Mouse (Mus musculus) CH12.LX (cell line): ENCODE measurements around the gene Prpf3. TPM values are rescaled to one million over a fixed set of nuclear protein-coding genes. Genes with fewer than 3 reads are reported as not detected.

ENCODE experiments used
- DNase-seq: peaks from one replicate; pipeline ENCODE4 v3.0.0-alpha.2; 2013; ENCODE audit errors: extremely low read depth
- H3K27ac ChIP-seq: 2 replicates; pipeline ENCODE4 v1.5.1; 2012; ENCODE audit warnings: low read depth, mild to moderate bottlenecking, control low read depth, moderate library complexity; ENCODE audit not compliant: insufficient read depth
- H3K27me3 ChIP-seq: replicated peaks from 2 replicates; pipeline ENCODE3; 2012; ENCODE audit warnings: inconsistent platforms
- H3K36me3 ChIP-seq, 2 experiments: replicated peaks in 1 of 2; 2 replicates each; pipeline versions ENCODE3 to v1.6.1; 2012; ENCODE audit warnings: inconsistent platforms in 1 of 2, low read length in 1 of 2, mild to moderate bottlenecking in 1 of 2, mixed read lengths in 1 of 2, moderate library complexity in 1 of 2; ENCODE audit not compliant: control insufficient read depth in 1 of 2, insufficient read depth in 1 of 2
- H3K4me1 ChIP-seq, 2 experiments: 2 replicates each; pipeline ENCODE4 v1.6.1; 2012; ENCODE audit warnings: inconsistent platforms in 1 of 2, moderate library complexity in 1 of 2; ENCODE audit not compliant: insufficient read depth in 2 of 2, control insufficient read depth in 1 of 2
- H3K4me2 ChIP-seq: 2 replicates; pipeline ENCODE4 v1.6.1; 2012; ENCODE audit warnings: low read depth, mild to moderate bottlenecking, control low read depth; ENCODE audit not compliant: poor library complexity, insufficient read depth, severe bottlenecking
- H3K4me3 ChIP-seq, 3 experiments: fragments of 150-350 bp in 1 of 3; sonication (generic) in 1 of 3; replicated peaks in 1 of 3; 2 replicates each; pipeline versions ENCODE3 to v1.5.1; 2011 to 2012; ENCODE audit warnings: low read depth in 2 of 3, low read length in 2 of 3, mild to moderate bottlenecking in 2 of 3, moderate library complexity in 2 of 3, control low read depth in 1 of 3, improper control_type of control experiment in 1 of 3, inconsistent platforms in 1 of 3, mixed read lengths in 1 of 3; ENCODE audit not compliant: poor library complexity in 1 of 3
- H3K79me2 ChIP-seq: replicated peaks from 2 replicates; pipeline ENCODE4 v1.6.1; 2012; ENCODE audit warnings: mild to moderate bottlenecking, moderate library complexity; ENCODE audit not compliant: control insufficient read depth, poor library complexity, insufficient read depth, severe bottlenecking; ENCODE audit errors: extremely low read depth
- H3K9ac ChIP-seq: 2 replicates; pipeline ENCODE4 v1.6.1; 2012; ENCODE audit warnings: low read depth, mild to moderate bottlenecking, control low read depth, moderate library complexity; ENCODE audit not compliant: insufficient read depth
- H3K9me3 ChIP-seq: replicated peaks from 2 replicates; pipeline ENCODE3; 2012; ENCODE audit warnings: low read length, inconsistent platforms, mixed read lengths
- BHLHE40 ChIP-seq: IDR thresholded peaks from 2 replicates; pipeline ENCODE4 v1.6.1; 2011; ENCODE audit warnings: mild to moderate bottlenecking, low read depth, low read length, improper control_type of control experiment
- CHD1 ChIP-seq: IDR thresholded peaks from 2 replicates; pipeline ENCODE4 v1.6.1; 2012; ENCODE audit warnings: low read depth, low read length, improper control_type of control experiment, inconsistent platforms
- CHD2 ChIP-seq: IDR thresholded peaks from 2 replicates; pipeline ENCODE4 v1.6.1; 2011; ENCODE audit warnings: low read length, improper control_type of control experiment
- CTCF ChIP-seq, 2 experiments: IDR thresholded peaks in 1 of 2; conservative IDR thresholded peaks in 1 of 2; 2 replicates each; pipeline ENCODE4 v1.5.1; 2011 to 2012; ENCODE audit warnings: low read depth in 2 of 2, low read length in 2 of 2, improper control_type of control experiment in 1 of 2, inconsistent platforms in 1 of 2, mild to moderate bottlenecking in 1 of 2, moderate library complexity in 1 of 2
- E2F4 ChIP-seq: IDR thresholded peaks from 2 replicates; pipeline ENCODE4 v1.6.1; 2011; ENCODE audit warnings: low read depth, low read length, improper control_type of control experiment; ENCODE audit not compliant: insufficient replicate concordance
- GABPA ChIP-seq: IDR thresholded peaks from 2 replicates; pipeline ENCODE4 v1.6.1; 2012; ENCODE audit warnings: low read depth, low read length, improper control_type of control experiment, inconsistent platforms; ENCODE audit not compliant: insufficient replicate concordance
- JUND ChIP-seq: conservative IDR thresholded peaks from 2 replicates; pipeline ENCODE4 v1.6.1; 2011; ENCODE audit warnings: low read depth, low read length, improper control_type of control experiment
- MAFK ChIP-seq: IDR thresholded peaks from 2 replicates; pipeline ENCODE4 v1.6.1; 2011; ENCODE audit warnings: low read length, improper control_type of control experiment; ENCODE audit not compliant: insufficient replicate concordance
- MXI1 ChIP-seq: IDR thresholded peaks from 2 replicates; pipeline ENCODE4 v1.6.1; 2011; ENCODE audit warnings: mild to moderate bottlenecking, low read depth, low read length, improper control_type of control experiment
- MYC ChIP-seq: IDR thresholded peaks from 2 replicates; pipeline ENCODE4 v1.6.1; 2011; ENCODE audit warnings: low read depth, mild to moderate bottlenecking, improper control_type of control experiment, low read length
- NELFE ChIP-seq: IDR thresholded peaks from 2 replicates; pipeline ENCODE4 v1.6.1; 2011; ENCODE audit warnings: low read depth, low read length, improper control_type of control experiment
- RCOR1 ChIP-seq: conservative IDR thresholded peaks from 2 replicates; pipeline ENCODE4 v1.6.1; 2012; ENCODE audit warnings: low read depth, mild to moderate bottlenecking, inconsistent platforms, low read length, improper control_type of control experiment
- SIN3A ChIP-seq: IDR thresholded peaks from 2 replicates; pipeline ENCODE4 v1.6.1; 2012; ENCODE audit warnings: low read length, improper control_type of control experiment, inconsistent platforms
- TBP ChIP-seq: conservative IDR thresholded peaks from 2 replicates; pipeline ENCODE4 v1.6.1; 2011; ENCODE audit warnings: low read depth, low read length, improper control_type of control experiment
- UBTF ChIP-seq: IDR thresholded peaks from 2 replicates; pipeline ENCODE4 v1.6.1; 2012; ENCODE audit warnings: low read depth, mild to moderate bottlenecking, inconsistent platforms, low read length, improper control_type of control experiment, moderate library complexity
- USF1 ChIP-seq: IDR thresholded peaks from 2 replicates; pipeline ENCODE4 v1.6.1; 2014; ENCODE audit warnings: low read depth, mild to moderate bottlenecking, inconsistent platforms, low read length, improper control_type of control experiment
- USF2 ChIP-seq: conservative IDR thresholded peaks from 2 replicates; pipeline ENCODE4 v1.6.1; 2011; ENCODE audit warnings: low read depth, low read length, improper control_type of control experiment
- ZC3H11A ChIP-seq: IDR thresholded peaks from 2 replicates; pipeline ENCODE4 v1.6.1; 2012; ENCODE audit warnings: low read depth, mild to moderate bottlenecking, inconsistent platforms, low read length, improper control_type of control experiment
- ZMIZ1 ChIP-seq: IDR thresholded peaks from 2 replicates; pipeline ENCODE4 v1.6.1; 2012; ENCODE audit warnings: low read depth, mild to moderate bottlenecking, inconsistent platforms, low read length, improper control_type of control experiment
- dilution Hi-C: fragments of 300-500 bp; cut with MboI; formaldehyde crosslinking; loops from 2 replicates; pipeline ENCODE4 v1.14.3; 2020; ENCODE audit warnings: low sequenced_read_pairs; ENCODE audit not compliant: extremely low pct_unique_long_range_greater_than_20kb, extremely low pct_ligation_motif_present
- in situ Hi-C: fragments of 300-500 bp; cut with MboI; formaldehyde crosslinking; loops from 3 replicates; pipeline ENCODE4 v1.14.3; 2019; ENCODE audit warnings: low sequenced_read_pairs, low pct_ligation_motif_present, low pct_unique_long_range_greater_than_20kb, mixed read lengths
- polyA plus RNA-seq: library from polyadenylated mRNA; unstranded; fragments of >175 nt; gene quantifications from 2 replicates; pipeline ENCODE4 v1.2.1, GENCODE M21; 2012; ENCODE audit warnings: low read depth; ENCODE audit not compliant: insufficient read length
- total RNA-seq, 2 experiments: library from RNA; depleted of rRNA; stranded (reverse); fragments of 300-350 nt in 1 of 2; fragments of >200 nt in 1 of 2; gene quantifications; 2 replicates each; pipeline ENCODE4 v1.2.3; 2012 to 2014

Gene Prpf3
- total and polyA plus RNA-seq, 3 experiments, result 11.5 to 67.8 (median 27.1) TPM

DNA sequence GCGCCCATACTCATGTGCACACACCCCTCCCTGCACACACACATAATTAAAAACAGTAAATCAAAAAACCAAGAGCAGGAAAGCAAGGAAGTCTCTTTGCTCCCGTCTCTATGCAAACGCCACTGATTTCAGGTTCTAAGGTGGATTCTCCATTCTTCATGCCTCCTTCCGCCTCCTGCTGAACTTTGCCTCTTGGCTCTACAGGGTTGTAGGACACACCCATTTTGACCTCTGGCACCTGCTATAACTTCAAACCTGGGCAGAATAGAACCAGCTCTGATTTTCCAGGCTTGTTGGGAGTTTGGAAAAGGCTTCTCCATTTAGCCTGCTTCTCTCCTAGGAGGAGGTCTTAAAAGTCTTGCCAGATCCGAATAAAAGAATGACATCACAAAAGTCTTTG is 28.7 kb upstream of the Prpf3 start:
- Histone ChIP-seq H3K4me1 (peaks cover 8 to 16% of the 10 kb centered on the region in 2 experiments; a peak in 3 of 4 replicates), H3K36me3 (peaks cover 37 to 81% of the 10 kb centered on the region in 2 experiments), H3K79me2 (no peaks in the 10 kb centered on the region)
- TF ChIP-seq NELFE (no peak), USF2 (no peak), UBTF (no peak), ZC3H11A (no peak), E2F4 (no peak), CTCF (conservative IDR thresholded peaks at IDR 0.05 in 1 of 2, IDR thresholded peaks at IDR 0.05 in 1 of 2; ENCODE audit: low read depth in 2 of 2, low read length in 2 of 2) (no peak), BHLHE40 (no peak), JUND (no peak), CHD1 (no peak), MYC (no peak), RCOR1 (no peak), MXI1 (no peak), ZMIZ1 (no peak)
- TF ChIP-seq, all 38 proteins: peak for 0
- no peak overlapping the region for H3K27ac ChIP-seq
- in situ Hi-C loops, result no loop called here
- no peaks in the 10 kb centered on the region for H3K27me3 ChIP-seq
- H3K9ac ChIP-seq, result no peak overlapping the region
- H3K4me3 ChIP-seq, result no peak overlapping the region
- H3K4me2 ChIP-seq, result no peak overlapping the region
- no peak for DNase-seq
- dilution Hi-C loops, result no loop called here
- peaks cover 8% of the 10 kb centered on the region for H3K9me3 ChIP-seq

DNA sequence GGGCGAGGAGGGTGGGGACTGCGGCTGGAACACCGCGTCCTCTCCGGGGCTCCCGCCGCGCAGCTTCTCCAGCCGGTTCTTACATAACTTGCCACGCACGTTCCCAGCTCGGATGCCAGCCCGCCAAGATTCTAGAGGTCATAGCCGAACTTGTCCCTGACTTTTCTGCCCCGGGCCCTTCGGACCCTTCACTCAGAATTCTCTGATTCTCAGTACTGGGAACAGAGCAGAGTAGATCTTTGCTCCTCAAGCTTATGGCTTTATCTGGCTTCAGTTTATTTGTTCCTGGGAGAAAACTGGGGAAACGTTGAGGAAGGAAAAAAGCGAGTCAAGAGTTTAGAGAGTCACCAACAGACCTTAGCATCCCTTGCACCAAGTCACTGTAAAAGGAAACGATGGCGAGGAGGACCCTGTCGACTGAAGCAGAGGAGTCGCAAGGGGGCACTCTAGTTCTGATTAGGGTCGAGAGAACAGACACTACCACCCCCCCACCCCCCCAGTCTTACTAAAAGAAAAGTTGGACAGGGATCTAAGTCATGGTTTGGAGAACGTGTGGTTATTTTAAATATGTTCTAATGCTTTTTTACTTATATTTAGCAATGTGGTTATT is 27.2 kb upstream of the Prpf3 start:
- Histone ChIP-seq H3K4me2 (no peak overlapping the region), H3K27ac (no peak overlapping the region), H3K79me2 (no peaks in the 10 kb centered on the region), H3K9ac (no peak overlapping the region), H3K9me3 (peaks cover 8% of the 10 kb centered on the region), H3K4me1 (peaks cover 1 to 5% of the 10 kb centered on the region in 2 experiments; a peak in 3 of 4 replicates), H3K36me3 (peaks cover 33 to 77% of the 10 kb centered on the region in 2 experiments), H3K4me3 (no peak overlapping the region), H3K27me3 (no peaks in the 10 kb centered on the region)
- DNase-seq, result no peak
- TF ChIP-seq MAFK, result no peak
- TF ChIP-seq CHD2, result no peak
- no peak for TF ChIP-seq USF1
- no peak for TF ChIP-seq TBP
- no peak for TF ChIP-seq RCOR1
- TF ChIP-seq JUND, result no peak
- TF ChIP-seq SIN3A, result no peak
- TF ChIP-seq GABPA, result no peak
- dilution Hi-C loops, result no loop called here
- in situ Hi-C loops, result no loop called here
